Mouse (Mus musculus): Measurements from ENCODE around the gene Tgm6.

Tgm6 gene

GRCm38 (mm10) chr2:130178706-130179506, 66.7 kb downstream of the Tgm6 start, which contains the start of gene Snrpb:
Snrpb (minus strand) TSS chr2:130179403.
- in situ Hi-C loops (cut with MboI), result no loop called here

GRCm38 (mm10) chr2:130179507-130180019, 67.3 kb downstream of the Tgm6 start:
- in situ Hi-C loops (cut with MboI), result no loop called here

GRCm38 (mm10) chr2:130188391-130188790, 76.2 kb downstream of the Tgm6 start:
- in situ Hi-C loops (cut with MboI), result no loop called here

DNA sequence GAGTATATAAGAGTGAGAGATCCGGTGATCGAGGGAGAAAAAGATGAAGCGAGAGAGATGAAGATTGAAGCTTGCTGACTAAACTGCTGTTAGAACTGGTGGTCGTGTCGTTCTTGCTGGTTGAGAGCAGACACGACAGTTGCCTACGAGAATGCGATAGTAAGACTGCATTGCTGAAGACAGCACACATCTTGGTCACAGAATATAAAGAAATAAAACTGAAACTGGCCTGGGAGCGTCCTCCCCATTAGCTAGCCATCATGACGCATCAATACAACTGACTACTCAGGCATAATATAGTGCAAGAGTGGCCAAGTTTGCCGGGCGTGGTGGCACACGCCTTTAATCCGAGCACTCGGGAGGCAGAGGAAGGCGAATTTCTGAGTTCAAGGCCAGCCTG, 82.7 kb downstream of the Tgm6 start, which contains the start of gene Tmc2:
Gene Tmc2 (plus strand): TSS at position 301 of the 400 bp plus-strand sequence.
- in situ Hi-C loops (cut with MboI), result no loop called here

DNA sequence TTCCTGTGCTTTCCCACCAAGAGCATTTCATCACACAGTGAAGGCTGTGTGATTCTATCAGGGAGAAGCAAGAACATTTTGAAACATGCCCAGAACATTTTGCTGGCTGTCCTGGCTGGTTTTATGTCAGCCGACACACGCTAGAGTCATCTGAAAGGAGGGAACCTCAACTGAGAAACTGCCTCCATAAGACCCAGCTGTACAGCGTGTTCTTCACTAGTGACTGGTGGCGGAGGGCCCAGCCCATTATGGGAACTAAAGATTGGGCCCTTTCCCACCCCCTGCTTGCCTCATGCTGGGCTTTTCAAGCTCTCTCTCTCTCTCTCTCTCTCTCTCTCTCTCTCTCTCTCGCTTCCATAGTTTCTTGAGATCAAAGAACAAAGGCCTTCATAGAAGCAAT, 88.7 kb downstream of the Tgm6 start:
- in situ Hi-C loops (cut with MboI), result no loop called here

Data from mature B cell (primary cell).